Mouse (Mus musculus): ENCODE measurements at regions not wholly inside any gene's neighbourhood (a gene's known extent, or its start where the extent isn't known, plus 50 kb on each side); places are given as distances from the start of the nearest gene placed in this dataset.

DNA sequence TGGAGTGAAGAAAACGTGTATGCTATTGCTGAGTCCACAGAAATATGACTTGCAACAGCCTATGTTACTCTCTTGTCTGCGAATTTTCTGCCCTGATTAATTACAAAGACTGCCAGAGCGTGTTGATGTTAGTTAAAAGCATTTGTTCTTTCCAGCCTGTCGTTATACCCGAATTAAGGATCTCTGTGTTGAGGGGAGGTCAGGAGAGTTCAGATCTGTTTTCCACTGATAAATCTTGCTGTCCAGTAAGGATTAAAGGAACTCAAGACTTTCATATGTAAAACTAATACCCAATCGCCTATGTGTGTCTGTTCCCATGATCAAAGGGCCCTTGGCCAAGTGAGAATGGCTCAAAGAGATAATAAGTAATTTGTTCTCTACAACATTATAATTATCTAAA, 68.7 kb upstream of the Adamts18 start:
- TF ChIP-seq CTCF (IDR thresholded peaks at IDR 0.05; ENCODE audit: low read depth) (no peak), EP300 (optimal IDR thresholded peaks at IDR 0.05) (no peak)

Data from stomach, postnatal 0 days (tissue).